Mouse (Mus musculus) myocyte (in vitro differentiated cells): ENCODE data around the gene Gm15140. TPM values are rescaled to one million over a fixed set of nuclear protein-coding genes. Genes with fewer than 3 reads are reported as not detected.
"Not testable (repeated sequence)": the region's sequence is repeated elsewhere in the genome, so short reads cannot be mapped to it uniquely, and the experiment has no call there.

Experiments used
- H3K27me3 ChIP-seq: one replicate; pipeline ENCODE4 v1.6.1; 2011; ENCODE audit not compliant: control insufficient read depth, insufficient read depth, insufficient read length
- H3K36me3 ChIP-seq: one replicate; pipeline ENCODE4 v1.6.1; 2011; ENCODE audit not compliant: control insufficient read depth, insufficient read depth
- H3K4me2 ChIP-seq: one replicate; pipeline ENCODE4 v1.6.1; 2011; ENCODE audit warnings: low read depth, control low read depth
- H3K4me3 ChIP-seq: one replicate; pipeline ENCODE4 v1.5.1; 2011; ENCODE audit warnings: mild to moderate bottlenecking, control low read depth, moderate library complexity
- H3K79me2 ChIP-seq: one replicate; pipeline ENCODE4 v1.6.1; 2011; ENCODE audit not compliant: control insufficient read depth, insufficient read depth
- H3ac ChIP-seq: one replicate; pipeline ENCODE4 v1.6.1; 2011; ENCODE audit not compliant: control insufficient read depth, insufficient read length
- polyA plus RNA-seq: library from polyadenylated mRNA; unstranded; fragments of >200 nt; fragmentation: generic; extraction: Trizol; gene quantifications from one replicate; pipeline ENCODE4 v1.2.1, GENCODE M21; 2012; ENCODE audit warnings: missing spikeins

The Gm15140 gene
- not detected for polyA plus RNA-seq

- H3K4me2 ChIP-seq, H3K4me3 ChIP-seq, H3K27me3 ChIP-seq, H3K36me3 ChIP-seq, H3ac ChIP-seq, H3K79me2 ChIP-seq: not testable (repeated sequence)
Measured at GRCm38 (mm10) chrX:154120585-154120984, at the start of gene Gm15140. Gene Gm15140, minus strand, starts transcription at chrX:154120685.

Other genes starting within 250 kb of the Gm15140 start
- 0.08 TPM for gene Samt1, start 108.0 kb downstream of the Gm15140 start, polyA plus RNA-seq
- gene 4921511M17Rik, start 86.9 kb downstream of the Gm15140 start, polyA plus RNA-seq = 0.08 TPM
- 0.05 TPM for gene Gm10057, start 65.6 kb downstream of the Gm15140 start, polyA plus RNA-seq
- gene 4930524N10Rik, start 222.7 kb upstream of the Gm15140 start, polyA plus RNA-seq = not detected